26 mouse cellular contexts compared by ENCODE assay signal in genomic region chr7:144821901-144822300, GRCm38 (mm10). TPM values are rescaled to one million over a fixed set of nuclear protein-coding genes. Genes with fewer than 3 reads are reported as not detected.
DNase-seq lines count a peak whose midpoint lies in the region; ATAC-seq lines count a peak whose summit lies in the region.
"Had no signal": no experiment of that assay in that cellular context is flagged by ENCODE, and none has a peak within 500 bp of the region (broad histone marks: within the 10 kb centered on the region; RNA-seq: fewer than 3 reads in every experiment).

No protein-coding gene starts in this region.

- H3K4me1 ChIP-seq in midbrain, embryonic 10.5 days = peaks cover 24% of the 10 kb centered on the region
- H3K4me1 ChIP-seq in midbrain, embryonic 15.5 days = peaks cover 5% of the 10 kb centered on the region; the same call in 1 of the 2 replicates
- H3K4me1 ChIP-seq: embryonic facial prominence, embryonic 12.5 days; forebrain, embryonic 15.5 days had no signal

- H3K4me2 ChIP-seq in midbrain, embryonic 15.5 days = no peak overlapping the region
- H3K4me2 ChIP-seq: embryonic facial prominence, embryonic 12.5 days; forebrain, embryonic 13.5 days; forebrain, embryonic 15.5 days had no signal

- ATAC-seq in midbrain, embryonic 15.5 days (replicated peaks) = no peak
- ATAC-seq: activated CD4-positive, CD25-positive, alpha-beta regulatory T cell, adult 4 months; forebrain, embryonic 13.5 days; forebrain, embryonic 15.5 days; forebrain, postnatal 0 days; Patski had no signal

- H3K27ac ChIP-seq in midbrain, embryonic 10.5 days (replicated peaks) = 0 out of 2 replicates have a peak overlapping the region, but pooled peaks have one; percentile 29
- no peak overlapping the region for H3K27ac ChIP-seq in midbrain, embryonic 15.5 days
- H3K27ac ChIP-seq: embryonic facial prominence, embryonic 10.5 days; embryonic facial prominence, embryonic 12.5 days; forebrain, embryonic 13.5 days; forebrain, embryonic 15.5 days had no signal

- H3K36me3 ChIP-seq in midbrain, embryonic 10.5 days = no peaks in the 10 kb centered on the region
- H3K36me3 ChIP-seq in midbrain, embryonic 15.5 days (replicated peaks) = no peaks in the 10 kb centered on the region
- H3K36me3 ChIP-seq: embryonic facial prominence, embryonic 10.5 days; embryonic facial prominence, embryonic 12.5 days; forebrain, embryonic 15.5 days; G1E had no signal

- no peak for DNase-seq in midbrain, embryonic 10.5 days (ENCODE audit: low spot score)
- peak; percentile 85 for DNase-seq in ES-CJ7 (ENCODE audit: low read depth, low spot score)
- DNase-seq in R1 (ENCODE audit: low read depth, low spot score) = peak; percentile 53
- no peak for DNase-seq in embryo, embryonic 10 days (ENCODE audit: low spot score)
- no peak for DNase-seq in kidney, postnatal 14 days
- DNase-seq in urinary bladder, adult 2 months (ENCODE audit: low spot score) = no peak
- DNase-seq: adrenal gland, adult 8-10 months; adrenal gland, postnatal 14 days; adrenal gland, postnatal 36 days; cerebellum, adult 11 months; cerebellum, adult 18-20 months; cerebellum, adult 8-10 months; cerebellum, adult 9-11 months; cerebellum, postnatal 14 days; cerebellum, postnatal 36 days; forebrain, postnatal 0 days had no signal

- H3K9ac ChIP-seq in midbrain, embryonic 15.5 days = no peak overlapping the region
- H3K9ac ChIP-seq: embryonic facial prominence, embryonic 12.5 days; forebrain, embryonic 13.5 days; forebrain, embryonic 15.5 days; forebrain, postnatal 0 days had no signal

- 33% methylated on average over 7 of the region's 7 CpGs for WGBS in midbrain, embryonic 10.5 days
- 37% methylated on average over 7 of the region's 7 CpGs for WGBS in midbrain, embryonic 15.5 days

- H3K4me3 ChIP-seq in midbrain, embryonic 10.5 days = no peak overlapping the region
- no peak overlapping the region for H3K4me3 ChIP-seq in midbrain, embryonic 15.5 days
- H3K4me3 ChIP-seq: embryonic facial prominence, embryonic 10.5 days; embryonic facial prominence, embryonic 12.5 days; forebrain, embryonic 13.5 days; forebrain, embryonic 15.5 days had no signal

- peaks cover 15% of the 10 kb centered on the region for H3K9me3 ChIP-seq in midbrain, embryonic 10.5 days (replicated peaks)
- no peaks in the 10 kb centered on the region; the same call in 1 of the 2 replicates for H3K9me3 ChIP-seq in midbrain, embryonic 15.5 days
- H3K9me3 ChIP-seq: forebrain, embryonic 15.5 days had no signal

- H3K27me3 ChIP-seq in midbrain, embryonic 10.5 days (ENCODE audit: low read depth, poor library complexity, severe bottlenecking) = peaks cover 36% of the 10 kb centered on the region
- no peaks in the 10 kb centered on the region for H3K27me3 ChIP-seq in midbrain, embryonic 15.5 days (replicated peaks)
- H3K27me3 ChIP-seq: forebrain, embryonic 13.5 days; forebrain, embryonic 15.5 days had no signal

RNA-seq across cellular contexts. Expression of gene Fgf3, which starts 16.0 kb away (rescaled TPM):
- polyA plus RNA-seq in midbrain, embryonic 10.5 days (2016; fragmentation: Nextera tagmentation; extraction: Ambion mirVana) = 2.9 TPM in 2 replicates
- 2.9 and 4.8 TPM in 2 replicates for polyA plus RNA-seq in midbrain, embryonic 15.5 days (2015; fragmentation: Nextera tagmentation; extraction: Ambion mirVana)
- polyA plus RNA-seq in urinary bladder, adult 2 months (2012; rRNA removed) = not detected in 2 replicates
- polyA plus RNA-seq: activated CD4-positive, CD25-positive, alpha-beta regulatory T cell, adult 4 months; C2C12; Patski had no signal

RNA-seq across cellular contexts. Expression of gene Fgf4, which starts 25.3 kb away (rescaled TPM):
- 0.07 TPM in 1 of 2 replicates, not detected in the other for polyA plus RNA-seq in midbrain, embryonic 10.5 days (2016; fragmentation: Nextera tagmentation; extraction: Ambion mirVana)
- polyA plus RNA-seq in midbrain, embryonic 15.5 days (2015; fragmentation: Nextera tagmentation; extraction: Ambion mirVana) = not detected in 2 replicates
- polyA plus RNA-seq in urinary bladder, adult 2 months (2012; rRNA removed) = not detected in 2 replicates
- polyA plus RNA-seq: activated CD4-positive, CD25-positive, alpha-beta regulatory T cell, adult 4 months; C2C12; forebrain, embryonic 11.5 days; forebrain, embryonic 13.5 days; forebrain, embryonic 15.5 days; forebrain, postnatal 0 days; G1E; Patski had no signal

Comparison
In these comparisons a context has a peak if more than half of its experiments do, and no peak if none do; other contexts are left out.
1. DNase-seq: peak in ES-CJ7 (single experiment) and R1 (single experiment); none in midbrain, embryonic 10.5 days (single experiment), embryo, embryonic 10 days (single experiment), kidney, postnatal 14 days (single experiment) and urinary bladder, adult 2 months (single experiment).